Mouse (Mus musculus) heart, embryonic 14.5 days (tissue): ENCODE measurements around the gene Gm18596. TPM values are rescaled to one million over a fixed set of nuclear protein-coding genes. Genes with fewer than 3 reads are reported as not detected.
"Not testable (repeated sequence)": the region's sequence is repeated elsewhere in the genome, so short reads cannot be mapped to it uniquely, and the experiment has no call there.

Source experiments
- ATAC-seq: fragments of 200-750 bp; cut with Nextera tagmentation; 2 replicates; pipeline ENCODE4 v1.8.0; 2017; ENCODE audit warnings: low read depth, moderate TSS enrichment; ENCODE audit not compliant: insufficient number of reproducible peaks, insufficient read depth, low FRiP score
- H3K27ac ChIP-seq, 2 experiments: fragments of 200-500 bp in 1 of 2; fragments of 300-500 bp in 1 of 2; sonication (generic) in 1 of 2; replicated peaks in 1 of 2; 2 replicates each; pipeline ENCODE4 v1.5.1; 2012 to 2014; ENCODE audit warnings: low read depth in 2 of 2, low read length in 2 of 2, control low read depth in 1 of 2, mild to moderate bottlenecking in 1 of 2, mixed read lengths in 1 of 2; ENCODE audit not compliant: control insufficient read depth in 1 of 2, insufficient read depth in 1 of 2
- H3K27me3 ChIP-seq: fragments of 300-500 bp; sonication (generic); 2 replicates; pipeline ENCODE4 v1.6.1; 2014; ENCODE audit warnings: mild to moderate bottlenecking, low read length, control low read depth; ENCODE audit not compliant: control insufficient read depth, insufficient read depth
- H3K36me3 ChIP-seq: fragments of 300-500 bp; sonication (generic); 2 replicates; pipeline ENCODE4 v1.6.1; 2014; ENCODE audit warnings: mild to moderate bottlenecking, control low read depth, low read length, mixed read lengths; ENCODE audit not compliant: control insufficient read depth, insufficient read depth
- H3K4me1 ChIP-seq, 2 experiments: fragments of 200-500 bp in 1 of 2; fragments of 300-500 bp in 1 of 2; sonication (generic) in 1 of 2; 2 replicates each; pipeline ENCODE4 v1.6.1; 2012 to 2014; ENCODE audit warnings: low read length in 2 of 2, control low read depth in 1 of 2, mixed read lengths in 1 of 2; ENCODE audit not compliant: control insufficient read depth in 2 of 2, insufficient read depth in 2 of 2
- H3K4me2 ChIP-seq: fragments of 300-500 bp; sonication (generic); 2 replicates; pipeline ENCODE4 v1.6.1; 2014; ENCODE audit warnings: mild to moderate bottlenecking, low read length
- H3K4me3 ChIP-seq, 2 experiments: fragments of 200-500 bp in 1 of 2; fragments of 300-500 bp in 1 of 2; sonication (generic) in 1 of 2; 2 replicates each; pipeline ENCODE4 v1.5.1; 2012 to 2014; ENCODE audit warnings: low read length in 2 of 2, mild to moderate bottlenecking in 2 of 2, control low read depth in 1 of 2, low read depth in 1 of 2, moderate library complexity in 1 of 2; ENCODE audit not compliant: control insufficient read depth in 1 of 2, insufficient read depth in 1 of 2
- H3K9ac ChIP-seq: fragments of 300-500 bp; sonication (generic); 2 replicates; pipeline ENCODE4 v1.6.1; 2014; ENCODE audit warnings: mild to moderate bottlenecking, low read length
- H3K9me3 ChIP-seq: fragments of 300-500 bp; sonication (generic); 2 replicates; pipeline ENCODE4 v1.6.1; 2016; ENCODE audit warnings: low read length, control low read depth; ENCODE audit not compliant: control insufficient read depth
- WGBS: fragments of 180-500 bp; shearing (Covaris S2); extraction: QIAGEN DNeasy Blood & Tissue Kit; methylation state at CpG from one replicate; pipeline ENCODE4 v1.1.7; 2014; 5-methylcytosine and 5-hydroxymethylcytosine counted together
- polyA plus RNA-seq: library from polyadenylated mRNA; unstranded; fragments of >200 nt; fragmentation: Nextera tagmentation; extraction: Ambion mirVana; gene quantifications from 2 replicates; pipeline ENCODE4 v1.2.1, GENCODE M21; 2014

Gm18596 gene
- polyA plus RNA-seq, 1 experiment from 2014 or later, result not detected

- Histone ChIP-seq H3K4me2 (no peak overlapping the region), H3K27ac (no peak overlapping the region), H3K4me3 (no peak overlapping the region), H3K9me3 (no peaks in the 10 kb centered on the region), H3K36me3 (no peaks in the 10 kb centered on the region), H3K4me1 (no peaks in the 10 kb centered on the region), H3K27me3 (no peaks in the 10 kb centered on the region), H3K9ac (no peak overlapping the region)
- WGBS, result 52% methylated on average over 4 of the region's 4 CpGs
- no peak for ATAC-seq
Observed at GRCm38 (mm10) chr10:77729241-77729640, 13.2 kb downstream of the Gm18596 start.

- H3K9me3 ChIP-seq, result no peaks in the 10 kb centered on the region
- H3K4me3 ChIP-seq, result no peak overlapping the region
- no peak overlapping the region for H3K4me2 ChIP-seq
- H3K27ac ChIP-seq, result no peak overlapping the region
- no peaks in the 10 kb centered on the region for H3K27me3 ChIP-seq
- no peak overlapping the region for H3K9ac ChIP-seq
- 59% methylated on average over 4 of the region's 4 CpGs for WGBS
- H3K36me3 ChIP-seq, result no peaks in the 10 kb centered on the region
- ATAC-seq, result no peak
- H3K4me1 ChIP-seq, result no peaks in the 10 kb centered on the region
Observed at GRCm38 (mm10) chr10:77728280-77728679, 14.2 kb downstream of the Gm18596 start.

GRCm38 (mm10) chr10:77726186-77726585 lies 16.3 kb downstream of the Gm18596 start, which contains the start of gene Gm10100:
Gene Gm10100 (plus strand): TSS chr10:77726486.
- no peak for ATAC-seq
- H3K9me3 ChIP-seq, result no peaks in the 10 kb centered on the region
- H3K36me3 ChIP-seq, result no peaks in the 10 kb centered on the region
- H3K4me3 ChIP-seq, result no peak within 1 kb of the TSS
- 28% methylated on average over 3 of the region's 3 CpGs for WGBS
- no peak within 1 kb of the TSS for H3K27ac ChIP-seq
- H3K4me2 ChIP-seq, result no peak within 1 kb of the TSS
- no peak within 1 kb of the TSS for H3K9ac ChIP-seq
- no peaks in the 10 kb centered on the region for H3K27me3 ChIP-seq
- no peaks in the 10 kb centered on the region for H3K4me1 ChIP-seq

GRCm38 (mm10) chr10:77724855-77725254 lies 17.6 kb downstream of the Gm18596 start:
- H3K4me2 ChIP-seq, result no peak overlapping the region
- no peaks in the 10 kb centered on the region for H3K27me3 ChIP-seq
- H3K4me1 ChIP-seq, result no peaks in the 10 kb centered on the region
- 68% methylated on average over 8 of the region's 8 CpGs for WGBS
- H3K27ac ChIP-seq, result no peak overlapping the region
- no peak overlapping the region for H3K4me3 ChIP-seq
- H3K9me3 ChIP-seq, result no peaks in the 10 kb centered on the region
- no peak for ATAC-seq
- H3K36me3 ChIP-seq, result no peaks in the 10 kb centered on the region
- H3K9ac ChIP-seq, result no peak overlapping the region

GRCm38 (mm10) chr10:77720299-77720698 lies 22.1 kb downstream of the Gm18596 start, which contains the start of gene Krtap12-1:
Gene Krtap12-1 (plus strand): TSS chr10:77720599.
- not testable (repeated sequence) for H3K9me3 ChIP-seq, H3K4me1 ChIP-seq, H3K36me3 ChIP-seq, H3K9ac ChIP-seq, H3K27ac ChIP-seq, H3K4me2 ChIP-seq, ATAC-seq, H3K4me3 ChIP-seq, H3K27me3 ChIP-seq
- 80% methylated on average over 1 of the region's 1 CpGs for WGBS

- 70% methylated on average over 1 of the region's 1 CpGs for WGBS
- Histone ChIP-seq H3K4me1 (no peaks in the 10 kb centered on the region), H3K9ac (no peak within 1 kb of the TSS), H3K4me2 (no peak within 1 kb of the TSS), H3K9me3 (peaks cover 4% of the 10 kb centered on the region; the same call in 1 of the 2 replicates), H3K27ac (no peak within 1 kb of the TSS), H3K27me3 (no peaks in the 10 kb centered on the region), H3K36me3 (no peaks in the 10 kb centered on the region), H3K4me3 (no peak within 1 kb of the TSS)
- ATAC-seq, result no peak
Observed at GRCm38 (mm10) chr10:77715507-77715906, 26.9 kb downstream of the Gm18596 start, which contains the start of gene Gm10142. Gene Gm10142 (plus strand): TSS chr10:77715807.

- H3K27ac ChIP-seq, result no peak overlapping the region
- H3K4me1 ChIP-seq, result no peaks in the 10 kb centered on the region
- H3K27me3 ChIP-seq, result no peaks in the 10 kb centered on the region
- peaks cover 4% of the 10 kb centered on the region; the same call in 1 of the 2 replicates for H3K9me3 ChIP-seq
- H3K9ac ChIP-seq, result no peak overlapping the region
- ATAC-seq, result no peak
- 58% methylated on average over 4 of the region's 4 CpGs for WGBS
- no peaks in the 10 kb centered on the region for H3K36me3 ChIP-seq
- H3K4me3 ChIP-seq, result no peak overlapping the region
- H3K4me2 ChIP-seq, result no peak overlapping the region
Observed at GRCm38 (mm10) chr10:77713734-77714133, 28.7 kb downstream of the Gm18596 start.

GRCm38 (mm10) chr10:77711157-77711556 lies 31.3 kb downstream of the Gm18596 start, which contains the start of gene Gm10024:
Gene Gm10024 (plus strand): TSS chr10:77711457.
- H3K27me3 ChIP-seq, ATAC-seq, H3K9me3 ChIP-seq, H3K4me2 ChIP-seq, H3K4me1 ChIP-seq, H3K36me3 ChIP-seq, H3K27ac ChIP-seq, H3K9ac ChIP-seq, H3K4me3 ChIP-seq: not testable (repeated sequence)
